Mouse (Mus musculus): Measurements from ENCODE around the gene Susd2.

DNA sequence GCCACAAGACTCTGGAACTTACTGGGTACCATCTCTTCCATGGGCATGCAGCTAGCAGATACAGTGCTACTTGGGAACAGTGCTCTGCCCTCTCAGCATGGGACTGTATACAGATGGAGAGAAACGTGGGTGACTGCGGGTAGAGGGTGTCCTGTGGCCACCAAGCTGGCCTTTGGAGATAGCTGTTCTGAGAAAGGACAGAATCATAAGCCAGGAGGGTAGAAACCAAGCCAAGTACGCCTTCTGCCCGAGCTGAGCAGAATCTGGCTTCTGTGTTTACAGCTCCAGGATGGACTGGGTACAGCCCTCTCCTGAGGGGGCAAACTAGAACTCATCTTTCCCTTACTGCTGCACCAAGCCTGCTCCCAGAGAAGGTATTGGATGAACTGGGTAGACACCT lies 18.8 kb upstream of the Susd2 start:
- TF ChIP-seq POLR2A (IDR thresholded peaks at IDR 0.05; ENCODE audit: borderline replicate concordance, insufficient read depth, low read length): 0 out of 2 replicates have a peak, but pooled peaks have one; percentile 25
- 0 out of 2 replicates have a peak, but pooled peaks have one; percentile 5 for TF ChIP-seq CTCF (IDR thresholded peaks at IDR 0.05; ENCODE audit: borderline replicate concordance, insufficient read depth, low read depth, low read length)
